Mouse (Mus musculus) gastrocnemius, postnatal 10 days (tissue): ENCODE measurements around the gene Rap2b. TPM values are rescaled to one million over a fixed set of nuclear protein-coding genes. Genes with fewer than 3 reads are reported as not detected.

ENCODE experiments used
- DNase-seq: peaks from one replicate; pipeline ENCODE4 v3.0.0; 2021; ENCODE audit warnings: mixed read lengths
- total RNA-seq, 2 experiments: library from RNA; stranded (reverse); gene quantifications; 2 replicates each; pipeline ENCODE4 v1.2.3; 2021

The Rap2b gene
- total RNA-seq, 2 experiments from 2014 or later = 4.6 to 6.5 TPM

DNA sequence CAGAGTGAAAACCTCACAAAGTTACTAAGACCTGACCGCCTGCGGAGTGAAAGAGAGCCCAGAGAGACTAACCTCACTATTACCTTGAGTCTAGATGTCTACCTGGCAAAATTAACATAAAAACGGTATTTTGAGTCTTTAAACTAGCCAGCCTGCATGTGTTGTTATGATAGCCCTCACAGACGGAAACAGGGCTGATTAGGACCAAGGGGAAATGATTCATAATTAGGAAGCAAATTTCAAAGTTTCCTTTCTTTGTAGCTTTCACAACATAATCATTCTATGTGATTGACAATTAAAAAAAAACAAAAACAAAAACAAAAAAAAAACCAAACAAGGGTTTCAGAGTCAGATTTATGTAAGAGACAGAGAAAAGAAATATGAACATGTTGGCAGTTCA lies 24.9 kb downstream of the Rap2b start:
- no peak for DNase-seq

DNA sequence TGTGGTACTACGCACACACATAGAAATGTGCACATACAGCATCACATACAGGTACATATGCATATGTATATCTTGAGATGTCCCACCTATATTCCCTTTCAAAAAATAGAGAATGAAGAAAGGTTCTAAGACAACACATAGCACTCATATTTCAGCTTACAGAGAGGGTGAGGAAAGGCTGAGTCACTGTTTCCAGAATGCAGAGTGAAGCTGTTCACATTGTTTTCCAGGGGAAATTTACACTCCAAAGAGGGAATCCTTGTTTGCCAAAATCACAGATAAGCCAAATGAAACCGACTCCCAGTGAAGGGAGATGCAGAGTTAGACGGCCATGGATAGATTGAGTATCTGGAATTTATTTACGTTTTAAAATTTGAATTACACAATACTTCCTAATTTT lies 30.1 kb downstream of the Rap2b start:
- DNase-seq = no peak

DNA sequence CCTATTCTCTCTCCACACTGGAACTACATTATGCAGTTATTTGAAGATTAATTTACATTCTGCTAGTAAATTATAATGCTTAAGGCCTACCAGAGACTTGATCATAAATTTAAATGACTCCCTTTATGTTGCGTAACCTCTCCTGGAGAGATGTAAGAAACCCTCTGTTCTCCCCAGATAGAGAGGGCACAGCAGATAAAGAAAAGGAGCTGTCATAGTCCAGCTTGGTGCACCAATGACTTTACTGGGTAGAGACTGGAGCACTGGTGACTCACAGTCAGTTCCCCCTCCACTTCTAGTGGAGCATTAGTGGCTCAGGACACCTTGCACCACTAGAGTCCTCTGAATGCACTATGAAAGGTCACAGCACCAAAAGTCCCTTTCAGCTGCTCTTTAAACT lies 31.4 kb downstream of the Rap2b start:
- no peak for DNase-seq

DNA sequence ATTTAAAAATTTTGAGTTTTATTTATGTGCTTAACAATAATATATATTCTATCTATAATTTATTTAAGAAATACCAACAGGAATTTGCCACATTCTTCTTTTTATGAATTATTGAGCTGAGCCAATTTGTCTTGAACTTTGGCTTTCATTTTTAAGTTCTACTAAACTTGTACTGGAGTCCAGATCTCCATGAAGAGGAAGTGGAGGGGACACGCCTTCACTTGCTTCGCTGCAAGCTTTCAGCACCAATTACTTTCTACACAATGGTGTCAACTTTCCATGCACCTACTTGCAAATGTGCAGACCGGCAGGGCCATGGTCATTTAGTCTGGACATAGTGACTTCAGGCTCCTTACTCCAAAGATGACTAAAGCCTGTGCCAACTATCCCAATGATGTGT lies 32.1 kb downstream of the Rap2b start:
- no peak for DNase-seq

DNA sequence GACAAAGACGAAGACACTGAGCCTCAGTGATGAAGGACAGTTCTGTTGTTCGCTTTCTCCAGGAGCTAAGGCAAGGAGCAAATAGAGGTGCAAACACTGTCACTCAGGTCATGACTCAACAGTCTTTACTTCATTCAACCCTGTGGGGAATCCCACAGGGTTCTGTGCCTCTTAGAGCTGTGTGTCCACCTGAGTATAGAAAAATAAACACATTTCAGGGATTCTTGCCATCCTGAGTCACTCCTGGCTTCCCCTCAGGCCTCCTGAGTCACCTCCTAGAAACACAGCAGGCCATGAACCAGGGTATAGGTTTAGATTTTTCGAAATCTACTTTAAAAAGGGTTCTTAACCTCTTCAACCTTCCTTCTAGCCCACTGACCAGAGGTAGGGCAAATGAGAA lies 33.9 kb downstream of the Rap2b start:
- DNase-seq = no peak

GRCm38 (mm10) chr3:61396728-61397127 lies 35.3 kb downstream of the Rap2b start:
- no peak for DNase-seq

GRCm38 (mm10) chr3:61400823-61401387 lies 39.5 kb downstream of the Rap2b start:
- no peak for DNase-seq

GRCm38 (mm10) chr3:61406921-61407320 lies 45.5 kb downstream of the Rap2b start:
- no peak for DNase-seq

- DNase-seq = no peak
Measured at GRCm38 (mm10) chr3:61409683-61410082, 48.2 kb downstream of the Rap2b start.

DNA sequence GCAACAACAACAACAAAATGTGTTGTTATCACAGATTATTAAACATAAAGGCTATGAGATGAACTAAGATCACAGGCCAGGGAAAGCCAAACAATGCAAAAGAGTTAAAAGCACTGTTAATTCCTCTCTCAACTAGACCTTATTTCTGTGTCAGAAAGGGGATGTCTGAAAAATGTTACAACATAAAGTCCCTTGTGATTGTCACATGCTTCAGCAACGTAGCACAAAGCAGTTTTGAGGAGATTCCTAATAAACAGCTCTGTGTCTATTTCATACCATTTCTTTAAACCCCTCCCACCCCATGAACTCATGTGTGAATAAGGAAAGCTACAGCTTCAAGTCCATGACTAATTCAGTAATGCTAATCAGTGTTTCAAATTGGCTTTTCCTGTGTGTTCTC lies 54.4 kb downstream of the Rap2b start:
- DNase-seq = no peak

Other genes with a start within 250 kb of the Rap2b start
- gene B430305J03Rik, start 4.3 kb downstream of the Rap2b start, total RNA-seq = under 1 TPM; 0.21 to 0.27 TPM